Mouse (Mus musculus) embryonic facial prominence, embryonic 11.5 days (tissue): ENCODE data around the gene Lcp2. TPM values are rescaled to one million over a fixed set of nuclear protein-coding genes. Genes with fewer than 3 reads are reported as not detected.

Experiments used
- ATAC-seq: fragments of 200-750 bp; cut with Nextera tagmentation; replicated peaks from 2 replicates; pipeline ENCODE4 v1.8.0; 2017; ENCODE audit warnings: low read depth; ENCODE audit not compliant: insufficient number of reproducible peaks, low FRiP score, low TSS enrichment
- DNase-seq: peaks from one replicate; pipeline ENCODE4 v3.0.0-alpha.2; 2015; ENCODE audit warnings: low spot score
- H3K27ac ChIP-seq: fragments of 300-500 bp; sonication (generic); replicated peaks from 2 replicates; pipeline ENCODE4 v1.5.1; 2014; ENCODE audit warnings: mild to moderate bottlenecking, low read depth, low read length, control low read depth
- H3K27me3 ChIP-seq: fragments of 300-500 bp; sonication (generic); 2 replicates; pipeline ENCODE4 v1.6.1; 2014; ENCODE audit warnings: mild to moderate bottlenecking, low read length, moderate library complexity, mixed read lengths; ENCODE audit not compliant: control insufficient read depth, insufficient read depth
- H3K36me3 ChIP-seq: fragments of 300-500 bp; sonication (generic); replicated peaks from 2 replicates; pipeline ENCODE4 v1.6.1; 2014; ENCODE audit warnings: low read depth, mild to moderate bottlenecking, low read length, moderate library complexity, mixed read lengths; ENCODE audit not compliant: control insufficient read depth, insufficient read depth
- H3K4me1 ChIP-seq: fragments of 300-500 bp; sonication (generic); 2 replicates; pipeline ENCODE4 v1.6.1; 2014; ENCODE audit warnings: low read length, mixed read lengths; ENCODE audit not compliant: control insufficient read depth, insufficient read depth
- H3K4me2 ChIP-seq: fragments of 300-500 bp; sonication (generic); 2 replicates; pipeline ENCODE4 v1.6.1; 2014; ENCODE audit warnings: low read depth, mild to moderate bottlenecking, control low read depth, low read length, moderate library complexity
- H3K4me3 ChIP-seq: fragments of 300-500 bp; sonication (generic); 2 replicates; pipeline ENCODE4 v1.5.1; 2014; ENCODE audit warnings: low read depth, low read length, control low read depth
- H3K9ac ChIP-seq: fragments of 300-500 bp; sonication (generic); replicated peaks from 2 replicates; pipeline ENCODE4 v1.6.1; 2014; ENCODE audit warnings: mild to moderate bottlenecking, control low read depth, low read length
- H3K9me3 ChIP-seq: fragments of 300-500 bp; sonication (generic); replicated peaks from 2 replicates; pipeline ENCODE4 v1.6.1; 2016; ENCODE audit warnings: mild to moderate bottlenecking, low read length, inconsistent platforms, mixed read lengths; ENCODE audit not compliant: control insufficient read depth
- WGBS: fragments of 180-500 bp; shearing (Covaris S2); extraction: QIAGEN DNeasy Blood & Tissue Kit; methylation state at CpG from one replicate; pipeline ENCODE4 v1.1.7; 2014; 5-methylcytosine and 5-hydroxymethylcytosine counted together
- polyA plus RNA-seq: library from polyadenylated mRNA; unstranded; fragments of >200 nt; fragmentation: Nextera tagmentation; extraction: Ambion mirVana; gene quantifications from 2 replicates; pipeline ENCODE4 v1.2.1, GENCODE M21; 2014

Lcp2 gene
- polyA plus RNA-seq, 1 experiment from 2014 or later: 2.4 TPM

GRCm38 (mm10) chr11:34050063-34050462 lies 3.3 kb downstream of the Lcp2 start:
- no peak overlapping the region for H3K4me3 ChIP-seq
- no peak overlapping the region for H3K27ac ChIP-seq
- no peaks in the 10 kb centered on the region for H3K4me1 ChIP-seq
- H3K36me3 ChIP-seq: no peaks in the 10 kb centered on the region
- H3K9ac ChIP-seq: no peak overlapping the region
- ATAC-seq (no peak), DNase-seq (no peak)
- 88% methylated on average over 1 of the region's 1 CpGs for WGBS
- no peaks in the 10 kb centered on the region for H3K27me3 ChIP-seq
- H3K4me2 ChIP-seq: no peak overlapping the region
- H3K9me3 ChIP-seq: no peaks in the 10 kb centered on the region

- no peak overlapping the region for H3K4me3 ChIP-seq
- DNase-seq (no peak), ATAC-seq (no peak)
- no peaks in the 10 kb centered on the region for H3K27me3 ChIP-seq
- H3K4me1 ChIP-seq: no peaks in the 10 kb centered on the region
- no peak overlapping the region for H3K4me2 ChIP-seq
- no peak overlapping the region for H3K9ac ChIP-seq
- 83% methylated on average over 2 of the region's 2 CpGs for WGBS
- H3K36me3 ChIP-seq: no peaks in the 10 kb centered on the region
- no peaks in the 10 kb centered on the region for H3K9me3 ChIP-seq
- H3K27ac ChIP-seq: no peak overlapping the region
These were observed 3.9 kb downstream of the Lcp2 start for GRCm38 (mm10) chr11:34050643-34051042.

- Histone ChIP-seq H3K4me2 (no peak overlapping the region), H3K27ac (no peak overlapping the region), H3K4me3 (no peak overlapping the region), H3K36me3 (no peaks in the 10 kb centered on the region), H3K4me1 (no peaks in the 10 kb centered on the region), H3K27me3 (no peaks in the 10 kb centered on the region), H3K9ac (no peak overlapping the region), H3K9me3 (no peaks in the 10 kb centered on the region)
- ATAC-seq (no peak), DNase-seq (no peak)
- WGBS: 77% methylated on average over 6 of the region's 6 CpGs
These were observed 6.5 kb downstream of the Lcp2 start for GRCm38 (mm10) chr11:34053031-34053818.

GRCm38 (mm10) chr11:34054031-34054727 lies 7.5 kb downstream of the Lcp2 start:
- 78% methylated on average over 7 of the region's 7 CpGs for WGBS
- no peaks in the 10 kb centered on the region for H3K4me1 ChIP-seq
- ATAC-seq (no peak), DNase-seq (no peak)
- no peak overlapping the region for H3K9ac ChIP-seq
- H3K27ac ChIP-seq: no peak overlapping the region
- no peaks in the 10 kb centered on the region for H3K9me3 ChIP-seq
- H3K36me3 ChIP-seq: no peaks in the 10 kb centered on the region
- H3K27me3 ChIP-seq: no peaks in the 10 kb centered on the region
- no peak overlapping the region for H3K4me3 ChIP-seq
- no peak overlapping the region for H3K4me2 ChIP-seq

GRCm38 (mm10) chr11:34056715-34057114 lies 10.0 kb downstream of the Lcp2 start:
- Histone ChIP-seq H3K27me3 (no peaks in the 10 kb centered on the region), H3K4me3 (no peak overlapping the region), H3K27ac (no peak overlapping the region), H3K9ac (no peak overlapping the region), H3K4me1 (no peaks in the 10 kb centered on the region), H3K4me2 (no peak overlapping the region), H3K36me3 (no peaks in the 10 kb centered on the region), H3K9me3 (no peaks in the 10 kb centered on the region)
- DNase-seq: no peak
- no peak for ATAC-seq
- WGBS: 79% methylated on average over 1 of the region's 1 CpGs

- Histone ChIP-seq H3K9me3 (no peaks in the 10 kb centered on the region), H3K27ac (no peak overlapping the region), H3K4me2 (no peak overlapping the region), H3K4me3 (no peak overlapping the region), H3K4me1 (no peaks in the 10 kb centered on the region), H3K27me3 (no peaks in the 10 kb centered on the region), H3K36me3 (no peaks in the 10 kb centered on the region), H3K9ac (no peak overlapping the region)
- DNase-seq (no peak), ATAC-seq (no peak)
These were observed 11.6 kb downstream of the Lcp2 start for GRCm38 (mm10) chr11:34058332-34058731.

- H3K27ac ChIP-seq: no peak overlapping the region
- H3K36me3 ChIP-seq: no peaks in the 10 kb centered on the region
- no peaks in the 10 kb centered on the region for H3K9me3 ChIP-seq
- ATAC-seq (no peak), DNase-seq (no peak)
- no peak overlapping the region for H3K4me3 ChIP-seq
- no peak overlapping the region for H3K9ac ChIP-seq
- no peaks in the 10 kb centered on the region; the same call in 1 of the 2 replicates for H3K4me1 ChIP-seq
- WGBS: 90% methylated on average over 6 of the region's 6 CpGs
- no peak overlapping the region for H3K4me2 ChIP-seq
- no peaks in the 10 kb centered on the region for H3K27me3 ChIP-seq
These were observed 12.2 kb downstream of the Lcp2 start for GRCm38 (mm10) chr11:34058960-34059359.

- no peak overlapping the region for H3K9ac ChIP-seq
- no peaks in the 10 kb centered on the region for H3K36me3 ChIP-seq
- no peak overlapping the region for H3K4me2 ChIP-seq
- H3K9me3 ChIP-seq: no peaks in the 10 kb centered on the region
- H3K27ac ChIP-seq: no peak overlapping the region
- no peak overlapping the region for H3K4me3 ChIP-seq
- 58% methylated on average over 6 of the region's 6 CpGs for WGBS
- no peak for DNase-seq
- H3K27me3 ChIP-seq: no peaks in the 10 kb centered on the region
- ATAC-seq: no peak
- H3K4me1 ChIP-seq: no peaks in the 10 kb centered on the region; the same call in 1 of the 2 replicates
These were observed 15.0 kb downstream of the Lcp2 start for GRCm38 (mm10) chr11:34061740-34062139.
